Mouse (Mus musculus): ENCODE measurements around the gene Tia1.
"Not testable (repeated sequence)": the region's sequence is repeated elsewhere in the genome, so short reads cannot be mapped to it uniquely, and the experiment has no call there.

- TF ChIP-seq TAL1, GATA1 (IDR thresholded peaks at IDR 0.05; ENCODE audit: low read length): not testable (repeated sequence)
Measured at GRCm38 (mm10) chr6:86380112-86380511, 23.9 kb upstream of the Tia1 start.

Data from erythroblast, embryonic 14.5 days (primary cell).